Mouse (Mus musculus): ENCODE measurements around the gene Zc3h12d. TPM values are rescaled to one million over a fixed set of nuclear protein-coding genes. Genes with fewer than 3 reads are reported as not detected.

The Zc3h12d gene
- 0.67 and 0.78 TPM in 2 replicates for polyA plus RNA-seq (2015; fragmentation: Nextera tagmentation; extraction: Ambion mirVana)

GRCm38 (mm10) chr10:7832171-7832676 is at the start of gene Zc3h12d:
Zc3h12d (plus strand) TSS chr10:7832470.
- Histone ChIP-seq H3K4me2 (ENCODE audit: low read depth, low read length) (peak within 1 kb of the TSS; percentile 55), H3K27me3 (replicated peaks; ENCODE audit: control insufficient read depth, insufficient read depth, low read length) (no peaks in the 10 kb centered on the region), H3K4me3 (ENCODE audit: low read length) (peak within 1 kb of the TSS; percentile 39), H3K9ac (ENCODE audit: low read depth, low read length) (peak within 1 kb of the TSS; percentile 67), H3K9me3 (ENCODE audit: control insufficient read depth, low read length) (no peaks in the 10 kb centered on the region), H3K27ac (ENCODE audit: low read length) (peak within 1 kb of the TSS; percentile 80), H3K36me3 (ENCODE audit: control insufficient read depth, insufficient read depth, low read length) (no peaks in the 10 kb centered on the region), H3K4me1 (ENCODE audit: control insufficient read depth, insufficient read depth, low read length) (peaks cover 6% of the 10 kb centered on the region)
- ATAC-seq: peak; percentile 98
- 3% methylated on average over 15 of the region's 15 CpGs for WGBS

- 37% methylated on average over 2 of the region's 2 CpGs for WGBS
- no peak overlapping the region for H3K27ac ChIP-seq (ENCODE audit: low read length)
- no peaks in the 10 kb centered on the region for H3K36me3 ChIP-seq (ENCODE audit: control insufficient read depth, insufficient read depth, low read length)
- no peak overlapping the region for H3K4me3 ChIP-seq (ENCODE audit: low read length)
- ATAC-seq: peak; percentile 92
- peaks cover 3% of the 10 kb centered on the region; the same call in 1 of the 2 replicates for H3K4me1 ChIP-seq (ENCODE audit: control insufficient read depth, insufficient read depth, low read length)
- no peak overlapping the region for H3K4me2 ChIP-seq (ENCODE audit: low read depth, low read length)
- no peak overlapping the region for H3K9ac ChIP-seq (ENCODE audit: low read depth, low read length)
- no peaks in the 10 kb centered on the region for H3K27me3 ChIP-seq (replicated peaks; ENCODE audit: control insufficient read depth, insufficient read depth, low read length)
- no peaks in the 10 kb centered on the region for H3K9me3 ChIP-seq (ENCODE audit: control insufficient read depth, low read length)
Measured at GRCm38 (mm10) chr10:7787319-7787718, 45.0 kb upstream of the Zc3h12d start.

GRCm38 (mm10) chr10:7792254-7792750 is 40.0 kb upstream of the Zc3h12d start:
- ATAC-seq: peak; percentile 38
- Histone ChIP-seq H3K4me1 (ENCODE audit: control insufficient read depth, insufficient read depth, low read length) (peaks cover 13% of the 10 kb centered on the region), H3K9ac (ENCODE audit: low read depth, low read length) (peak overlapping the region; percentile 92), H3K9me3 (ENCODE audit: control insufficient read depth, low read length) (no peaks in the 10 kb centered on the region), H3K4me2 (ENCODE audit: low read depth, low read length) (peak overlapping the region; percentile 50), H3K27me3 (replicated peaks; ENCODE audit: control insufficient read depth, insufficient read depth, low read length) (no peaks in the 10 kb centered on the region), H3K36me3 (ENCODE audit: control insufficient read depth, insufficient read depth, low read length) (0 out of 2 replicates have a peak, but pooled peaks cover 4% of the 10 kb centered on the region), H3K27ac (ENCODE audit: low read length) (peak overlapping the region; percentile 63), H3K4me3 (ENCODE audit: low read length) (peak overlapping the region; percentile 94)
- 0% methylated on average over 10 of the region's 10 CpGs for WGBS

GRCm38 (mm10) chr10:7792751-7793385 is 39.4 kb upstream of the Zc3h12d start, which contains the start of the genes Ginm1 and Ppil4:
Ginm1 (minus strand) TSS chr10:7792824.
Ppil4 (plus strand) TSS chr10:7792891.
- WGBS: under 1% methylated on average over 52 of the region's 52 CpGs
- H3K9me3 ChIP-seq (ENCODE audit: control insufficient read depth, low read length): no peaks in the 10 kb centered on the region
- H3K9ac ChIP-seq (ENCODE audit: low read depth, low read length): peak within 1 kb of the TSS; percentile 92

GRCm38 (mm10) chr10:7801258-7801657 is 31.0 kb upstream of the Zc3h12d start:
- no peak for ATAC-seq
- WGBS: 91% methylated on average over 3 of the region's 3 CpGs

More at GRCm38 (mm10) chr10:7792751-7793385, 39.4 kb upstream of the Zc3h12d start, which contains the start of the genes Ginm1 and Ppil4:
- Histone ChIP-seq H3K4me1 (ENCODE audit: control insufficient read depth, insufficient read depth, low read length) (peaks cover 13% of the 10 kb centered on the region), H3K4me3 (ENCODE audit: low read length) (peak within 1 kb of the TSS; percentile 94), H3K36me3 (ENCODE audit: control insufficient read depth, insufficient read depth, low read length) (peaks cover 8% of the 10 kb centered on the region; the same call in 1 of the 2 replicates), H3K27me3 (replicated peaks; ENCODE audit: control insufficient read depth, insufficient read depth, low read length) (no peaks in the 10 kb centered on the region), H3K4me2 (ENCODE audit: low read depth, low read length) (peak within 1 kb of the TSS; percentile 83), H3K27ac (ENCODE audit: low read length) (peak within 1 kb of the TSS; percentile 63)
- ATAC-seq: peak; percentile 91

GRCm38 (mm10) chr10:7802519-7803140 is 29.6 kb upstream of the Zc3h12d start:
- 87% methylated on average over 2 of the region's 2 CpGs for WGBS
- no peak for ATAC-seq
- Histone ChIP-seq H3K27me3 (replicated peaks; ENCODE audit: control insufficient read depth, insufficient read depth, low read length) (no peaks in the 10 kb centered on the region), H3K36me3 (ENCODE audit: control insufficient read depth, insufficient read depth, low read length) (peaks cover 4% of the 10 kb centered on the region; the same call in 1 of the 2 replicates), H3K9ac (ENCODE audit: low read depth, low read length) (no peak overlapping the region), H3K4me1 (ENCODE audit: control insufficient read depth, insufficient read depth, low read length) (no peaks in the 10 kb centered on the region), H3K27ac (ENCODE audit: low read length) (no peak overlapping the region), H3K4me2 (ENCODE audit: low read depth, low read length) (no peak overlapping the region), H3K9me3 (ENCODE audit: control insufficient read depth, low read length) (no peaks in the 10 kb centered on the region), H3K4me3 (ENCODE audit: low read length) (no peak overlapping the region)

More at GRCm38 (mm10) chr10:7801258-7801657, 31.0 kb upstream of the Zc3h12d start:
- Histone ChIP-seq H3K27me3 (replicated peaks; ENCODE audit: control insufficient read depth, insufficient read depth, low read length) (no peaks in the 10 kb centered on the region), H3K36me3 (ENCODE audit: control insufficient read depth, insufficient read depth, low read length) (peaks cover 10% of the 10 kb centered on the region; the same call in 1 of the 2 replicates), H3K9ac (ENCODE audit: low read depth, low read length) (no peak overlapping the region), H3K4me1 (ENCODE audit: control insufficient read depth, insufficient read depth, low read length) (no peaks in the 10 kb centered on the region), H3K9me3 (ENCODE audit: control insufficient read depth, low read length) (no peaks in the 10 kb centered on the region), H3K4me2 (ENCODE audit: low read depth, low read length) (no peak overlapping the region), H3K4me3 (ENCODE audit: low read length) (no peak overlapping the region), H3K27ac (ENCODE audit: low read length) (no peak overlapping the region)

- H3K4me1 ChIP-seq (ENCODE audit: control insufficient read depth, insufficient read depth, low read length): no peaks in the 10 kb centered on the region
- H3K36me3 ChIP-seq (ENCODE audit: control insufficient read depth, insufficient read depth, low read length): peaks cover 3% of the 10 kb centered on the region; the same call in 1 of the 2 replicates
- no peaks in the 10 kb centered on the region for H3K9me3 ChIP-seq (ENCODE audit: control insufficient read depth, low read length)
- 52% methylated on average over 2 of the region's 2 CpGs for WGBS
- H3K27me3 ChIP-seq (replicated peaks; ENCODE audit: control insufficient read depth, insufficient read depth, low read length): no peaks in the 10 kb centered on the region
- no peak overlapping the region for H3K9ac ChIP-seq (ENCODE audit: low read depth, low read length)
- H3K4me3 ChIP-seq (ENCODE audit: low read length): no peak overlapping the region
- H3K4me2 ChIP-seq (ENCODE audit: low read depth, low read length): no peak overlapping the region
- no peak overlapping the region for H3K27ac ChIP-seq (ENCODE audit: low read length)
- peak; percentile 64 for ATAC-seq
Measured at GRCm38 (mm10) chr10:7809937-7810336, 22.3 kb upstream of the Zc3h12d start.

GRCm38 (mm10) chr10:7816476-7816875 is 15.8 kb upstream of the Zc3h12d start:
- Histone ChIP-seq H3K36me3 (ENCODE audit: control insufficient read depth, insufficient read depth, low read length) (peaks cover 7% of the 10 kb centered on the region; the same call in 1 of the 2 replicates), H3K9ac (ENCODE audit: low read depth, low read length) (no peak overlapping the region), H3K27ac (ENCODE audit: low read length) (no peak overlapping the region), H3K4me1 (ENCODE audit: control insufficient read depth, insufficient read depth, low read length) (no peaks in the 10 kb centered on the region), H3K9me3 (ENCODE audit: control insufficient read depth, low read length) (no peaks in the 10 kb centered on the region), H3K27me3 (replicated peaks; ENCODE audit: control insufficient read depth, insufficient read depth, low read length) (no peaks in the 10 kb centered on the region), H3K4me2 (ENCODE audit: low read depth, low read length) (no peak overlapping the region), H3K4me3 (ENCODE audit: low read length) (no peak overlapping the region)
- ATAC-seq: no peak
- WGBS: 66% methylated on average over 2 of the region's 2 CpGs

- ATAC-seq: no peak
- WGBS: 92% methylated on average over 4 of the region's 4 CpGs
- peaks cover 10% of the 10 kb centered on the region; the same call in 1 of the 2 replicates for H3K36me3 ChIP-seq (ENCODE audit: control insufficient read depth, insufficient read depth, low read length)
Measured at GRCm38 (mm10) chr10:7818676-7819075, 13.6 kb upstream of the Zc3h12d start.

More at GRCm38 (mm10) chr10:7818676-7819075, 13.6 kb upstream of the Zc3h12d start:
- Histone ChIP-seq H3K9ac (ENCODE audit: low read depth, low read length) (no peak overlapping the region), H3K9me3 (ENCODE audit: control insufficient read depth, low read length) (no peaks in the 10 kb centered on the region), H3K27me3 (replicated peaks; ENCODE audit: control insufficient read depth, insufficient read depth, low read length) (no peaks in the 10 kb centered on the region), H3K4me3 (ENCODE audit: low read length) (no peak overlapping the region), H3K4me1 (ENCODE audit: control insufficient read depth, insufficient read depth, low read length) (no peaks in the 10 kb centered on the region), H3K4me2 (ENCODE audit: low read depth, low read length) (no peak overlapping the region), H3K27ac (ENCODE audit: low read length) (no peak overlapping the region)
